ENCODE assay signal across 8 mouse cellular contexts in genomic region chr8:25368561-25369091, GRCm38 (mm10).
DNase-seq lines count a peak whose midpoint lies in the region; ATAC-seq and TF ChIP-seq lines count a peak whose summit lies in the region.

No protein-coding gene starts in this region.

- peak overlapping the region; percentile 28; the same call in 1 of the 2 replicates for H3K4me2 ChIP-seq in forebrain, embryonic 11.5 days (ENCODE audit: low read depth, low read length, severe bottlenecking)

- ATAC-seq in forebrain, embryonic 11.5 days (replicated peaks; ENCODE audit: low FRiP score), result peak; percentile 53
- no peak for ATAC-seq in erythroid progenitor cell, adult 5-6 weeks (replicated peaks; ENCODE audit: low FRiP score, poor library complexity, severe bottlenecking)

- no peak for TF ChIP-seq CTCF in layer of hippocampus, adult 2 months (conservative IDR thresholded peaks at IDR 0.05)
- no peak for TF ChIP-seq CTCF in thymus, adult 2 months (IDR thresholded peaks at IDR 0.05; ENCODE audit: borderline replicate concordance, control insufficient read depth, extremely low read depth, insufficient read depth, low read length, poor library complexity)

- 5% methylated on average over 11 of the region's 11 CpGs for WGBS in forebrain, embryonic 11.5 days
- 61% methylated on average over 11 of the region's 11 CpGs for WGBS in thymus, adult 2 months

- peaks cover 10% of the 10 kb centered on the region; the same call in 1 of the 2 replicates for H3K4me1 ChIP-seq in forebrain, embryonic 11.5 days (replicated peaks; ENCODE audit: control insufficient read depth, insufficient read depth, low read length)
- H3K4me1 ChIP-seq in thymus, adult 2 months (replicated peaks; ENCODE audit: control insufficient read depth, insufficient read depth, low read length), result peaks cover 17% of the 10 kb centered on the region

- no peaks in the 10 kb centered on the region for H3K27me3 ChIP-seq in forebrain, embryonic 11.5 days (ENCODE audit: control insufficient read depth, insufficient read depth, low read length)
- no peaks in the 10 kb centered on the region for H3K27me3 ChIP-seq in thymus, adult 2 months (ENCODE audit: control insufficient read depth, insufficient read depth, low read length)

- no peaks in the 10 kb centered on the region for H3K9me3 ChIP-seq in forebrain, embryonic 11.5 days (ENCODE audit: control insufficient read depth, low read length)

- intact Hi-C loops in heart, postnatal 14 days (cut with DNase I), result no loop called here

- no peaks in the 10 kb centered on the region for H3K36me3 ChIP-seq in forebrain, embryonic 11.5 days (ENCODE audit: control insufficient read depth, insufficient read depth, low read length)
- H3K36me3 ChIP-seq in thymus, adult 2 months (ENCODE audit: control insufficient read depth, insufficient read depth, low read length), result no peaks in the 10 kb centered on the region

- peak overlapping the region; percentile 9; the same call in 1 of the 2 replicates for H3K9ac ChIP-seq in forebrain, embryonic 11.5 days (ENCODE audit: low read length)

- H3K27ac ChIP-seq in forebrain, embryonic 11.5 days (ENCODE audit: low read depth, low read length), result no peak overlapping the region
- peak overlapping the region; percentile 87 for H3K27ac ChIP-seq in layer of hippocampus, adult 2 months
- no peak overlapping the region for H3K27ac ChIP-seq in thymus, adult 2 months (ENCODE audit: control insufficient read depth, insufficient read depth, low read length)

- no peak for TF ChIP-seq POLR2A in thymus, adult 2 months (IDR thresholded peaks at IDR 0.05; ENCODE audit: control insufficient read depth, extremely low read depth, insufficient read depth, low read length, poor library complexity)

- peak; percentile 30 for DNase-seq in layer of hippocampus, adult 11-12 months (ENCODE audit: low spot score)
- DNase-seq in layer of hippocampus, adult 9-10 months (ENCODE audit: low spot score), result no peak
- DNase-seq in forebrain, embryonic 11.5 days (ENCODE audit: low spot score), result peak; percentile 60
- peak; percentile 31 to 33 for DNase-seq in heart, postnatal 14 days
- peak; percentile 36 to 58 for DNase-seq in layer of hippocampus, adult 2 months (ENCODE audit: low spot score in 2 of 2)
- peak; percentile 67 for DNase-seq in lung, postnatal 36 days
- DNase-seq in thymus, adult 2 months, result peak; percentile 12

- H3K4me3 ChIP-seq in forebrain, embryonic 11.5 days (ENCODE audit: low read depth, low read length), result no peak overlapping the region
- no peak overlapping the region for H3K4me3 ChIP-seq in layer of hippocampus, adult 2 months
- H3K4me3 ChIP-seq in thymus, adult 2 months (ENCODE audit: control insufficient read depth, insufficient read depth, low read length), result no peak overlapping the region
